Mouse (Mus musculus) c-Kit-positive CD71-positive TER-119-negative erythroid progenitor cells, embryonic 14.5 days (primary cell): ENCODE data around the gene Slc39a2.
"Not testable (repeated sequence)": the region's sequence is repeated elsewhere in the genome, so short reads cannot be mapped to it uniquely, and the experiment has no call there.

Source experiments
- DNase-seq: peaks from one replicate; pipeline ENCODE4 v3.0.0-alpha.2; 2013; ENCODE audit warnings: low read depth

Gene Slc39a2

DNA sequence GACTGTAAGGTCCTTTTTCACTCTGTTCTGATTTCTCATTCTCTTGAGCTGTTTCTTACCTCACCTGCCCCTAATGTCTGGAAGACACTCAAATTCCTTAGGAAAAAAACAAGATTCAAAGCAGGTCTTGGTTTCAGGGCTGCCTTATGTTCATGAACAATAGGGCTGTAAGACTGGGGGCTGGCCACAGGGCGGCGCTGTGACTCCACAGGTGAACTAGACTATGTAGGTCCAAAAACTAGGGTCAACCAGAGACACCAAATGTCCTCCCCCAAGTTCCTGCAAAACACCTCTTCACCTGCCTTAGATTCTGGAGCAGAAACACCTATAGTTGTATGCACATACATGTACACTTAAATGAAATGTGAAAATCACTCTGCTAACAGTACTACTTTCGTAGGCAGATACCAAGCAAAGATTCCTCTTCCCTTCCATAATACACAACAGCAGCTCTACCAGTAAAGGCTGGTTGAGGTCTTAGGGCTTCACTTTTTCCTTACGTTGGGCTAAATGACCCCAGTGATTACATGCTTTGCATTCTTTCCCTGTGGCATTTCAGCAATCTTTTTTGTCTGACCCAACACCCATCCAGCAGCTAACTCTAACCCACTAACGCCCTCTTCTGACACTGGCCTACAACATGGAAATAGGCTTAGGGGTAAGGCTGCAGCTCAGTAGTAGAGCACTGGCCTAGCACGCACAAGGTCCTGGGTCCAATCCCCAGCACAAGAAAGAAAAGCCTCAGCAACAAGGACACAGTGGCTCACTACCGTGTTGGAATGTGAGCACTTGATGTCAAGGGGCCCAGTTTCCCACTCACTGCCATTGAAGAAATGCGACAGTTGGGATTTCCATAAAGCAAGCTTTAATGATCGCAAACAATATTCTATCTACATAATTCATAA lies 10.4 kb downstream of the Slc39a2 start:
- peak; percentile 33 for DNase-seq

DNA sequence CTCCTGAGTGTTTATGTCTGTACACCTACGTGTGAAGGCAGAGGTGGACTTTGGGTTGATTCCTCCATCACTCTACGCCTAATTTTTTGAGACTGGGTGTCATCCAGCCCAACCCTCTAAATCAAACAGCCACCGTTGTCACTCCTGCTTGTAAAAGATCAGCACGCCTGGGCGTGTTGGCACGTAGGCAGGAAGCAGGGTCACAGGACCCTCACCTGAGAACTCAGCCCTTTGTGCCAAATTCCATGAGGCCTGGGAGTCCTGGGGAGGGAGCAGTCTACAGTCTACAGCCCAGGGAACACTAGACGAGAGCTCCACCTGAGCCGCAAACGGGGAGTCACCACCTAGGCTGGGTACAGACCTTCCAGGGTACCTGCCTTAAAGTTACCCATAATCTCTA lies 11.1 kb downstream of the Slc39a2 start:
- DNase-seq: no peak

DNA sequence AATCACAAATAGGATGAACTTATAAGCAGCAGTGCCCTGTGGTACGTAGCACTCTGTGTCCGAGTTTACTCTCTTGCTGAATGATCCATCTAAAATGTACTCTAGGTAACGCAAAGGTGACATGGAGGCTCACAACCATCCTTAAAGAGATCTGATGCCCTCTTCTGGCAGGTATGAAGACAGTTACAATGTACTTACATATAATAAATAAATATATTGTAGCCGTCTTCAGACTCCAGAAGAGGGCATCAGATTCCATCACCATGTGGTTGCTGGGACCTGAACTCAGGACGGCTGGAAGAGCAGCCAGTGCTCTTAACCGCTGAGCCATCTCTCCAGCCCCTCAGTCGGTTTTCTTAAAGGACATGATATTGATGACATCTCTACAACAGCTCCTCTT lies 12.0 kb downstream of the Slc39a2 start:
- DNase-seq: no peak

DNA sequence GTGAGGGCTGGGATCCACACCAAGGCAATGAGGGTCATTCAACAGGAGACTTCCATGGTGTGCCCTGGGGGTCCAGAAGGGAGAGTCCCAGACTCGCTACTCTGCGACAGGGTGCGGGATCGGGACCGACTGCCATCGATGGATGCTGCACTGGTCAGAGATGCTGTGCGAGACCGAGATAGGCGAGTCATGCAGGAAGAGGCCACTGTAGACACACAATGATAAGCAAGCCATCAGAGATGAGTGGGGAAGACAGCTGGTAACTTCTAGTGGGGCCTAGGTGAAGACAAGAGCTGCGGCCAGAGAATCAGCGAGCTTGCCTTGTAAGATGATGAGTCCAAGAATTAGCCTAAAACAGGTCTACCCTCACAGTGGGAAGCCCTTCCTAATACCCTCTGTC lies 13.4 kb downstream of the Slc39a2 start:
- no peak for DNase-seq

DNA sequence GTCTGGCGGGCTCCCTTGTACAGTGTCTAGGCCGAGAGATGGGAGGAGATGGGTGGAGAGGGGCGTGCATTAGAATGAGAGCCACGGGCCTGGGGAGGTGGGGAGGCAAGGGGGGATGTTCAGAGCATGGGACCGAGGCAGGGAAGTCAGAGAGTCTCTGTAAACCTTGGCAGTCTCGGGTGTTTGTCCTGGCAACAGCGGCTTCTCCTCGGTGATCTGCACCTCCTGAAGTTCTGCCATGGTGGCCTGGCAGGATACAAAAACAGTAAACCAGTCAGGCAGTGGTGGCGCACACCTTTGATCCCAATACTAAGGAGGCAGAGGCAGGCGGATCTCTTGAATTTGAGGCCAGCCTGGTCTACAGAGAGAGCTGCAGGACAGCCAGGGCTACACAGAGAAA lies 18.6 kb downstream of the Slc39a2 start:
- no peak for DNase-seq

DNA sequence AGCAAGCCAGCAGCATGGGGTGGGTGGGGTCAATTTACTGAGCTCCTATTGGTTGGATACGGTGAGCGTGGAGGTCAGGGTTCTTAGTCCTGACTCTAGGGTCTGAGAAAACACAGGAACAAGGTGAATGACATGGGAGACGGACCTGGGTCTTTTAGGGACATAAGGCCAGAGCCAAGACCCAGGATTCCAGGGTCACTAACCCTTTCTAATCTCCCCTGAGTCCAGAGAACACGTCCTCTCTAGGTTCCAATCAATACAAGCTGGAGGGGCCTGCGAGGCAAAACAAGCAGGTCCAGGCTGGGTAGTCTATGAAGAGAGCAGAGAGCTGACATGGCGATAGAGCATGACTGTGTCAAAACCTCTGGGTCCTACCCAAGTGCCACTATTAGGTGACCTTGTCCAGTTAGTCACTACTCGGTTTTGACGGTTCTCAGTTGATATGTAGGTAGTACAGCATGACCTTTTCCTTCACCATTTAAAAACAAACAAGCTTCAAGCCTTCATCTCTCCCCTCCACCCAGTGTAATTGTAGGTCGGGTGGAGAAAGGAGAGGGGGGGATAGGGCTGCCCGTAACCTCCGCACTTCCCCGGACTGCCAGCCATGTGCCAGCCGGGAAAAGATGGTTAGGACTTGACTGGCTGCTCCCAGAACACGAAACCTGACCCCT lies 19.8 kb downstream of the Slc39a2 start:
- DNase-seq: no peak

DNA sequence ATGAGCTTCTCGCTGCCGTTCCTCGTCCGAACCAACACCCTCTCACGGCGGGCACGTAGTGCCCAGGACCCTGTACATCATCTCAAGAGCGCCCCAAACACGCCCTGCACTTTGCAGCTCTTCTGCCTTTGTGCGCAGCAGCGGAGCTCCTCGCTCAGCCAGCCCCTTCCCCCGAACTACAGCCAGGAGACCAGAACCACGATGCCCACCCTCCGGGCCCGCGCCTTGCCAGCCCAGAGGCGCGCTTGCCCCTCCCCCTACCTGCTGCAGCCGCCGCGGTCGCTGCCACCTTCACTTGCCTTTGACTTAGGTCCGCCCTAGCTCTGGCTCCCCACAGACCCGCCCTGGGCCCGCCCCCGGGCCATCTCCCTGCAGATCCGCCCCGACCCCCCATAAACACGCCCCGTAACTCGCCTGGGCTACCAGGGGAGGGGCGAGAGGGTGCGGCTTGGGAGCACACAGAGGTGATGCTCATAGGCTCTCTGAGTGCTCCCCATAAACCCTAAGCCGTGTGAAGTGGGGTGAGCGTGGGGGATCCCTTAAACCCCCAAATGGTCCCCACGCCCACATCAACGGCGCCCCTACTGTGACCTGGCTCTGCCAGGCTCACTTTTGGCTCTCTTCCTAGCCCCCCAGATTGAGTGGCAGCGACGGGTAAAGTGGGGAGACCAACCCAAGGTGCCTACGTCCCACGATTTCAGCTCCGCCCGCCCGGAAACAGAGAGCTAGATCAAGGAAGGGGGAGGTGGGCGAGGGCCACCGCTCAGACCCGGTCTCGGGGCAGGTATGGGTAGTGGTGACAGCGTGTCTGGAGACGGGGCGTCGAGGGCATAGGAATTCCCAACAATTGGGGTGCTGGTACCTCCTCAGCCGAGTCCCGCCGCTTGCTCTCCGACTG lies 20.6 kb downstream of the Slc39a2 start:
- no peak for DNase-seq

DNA sequence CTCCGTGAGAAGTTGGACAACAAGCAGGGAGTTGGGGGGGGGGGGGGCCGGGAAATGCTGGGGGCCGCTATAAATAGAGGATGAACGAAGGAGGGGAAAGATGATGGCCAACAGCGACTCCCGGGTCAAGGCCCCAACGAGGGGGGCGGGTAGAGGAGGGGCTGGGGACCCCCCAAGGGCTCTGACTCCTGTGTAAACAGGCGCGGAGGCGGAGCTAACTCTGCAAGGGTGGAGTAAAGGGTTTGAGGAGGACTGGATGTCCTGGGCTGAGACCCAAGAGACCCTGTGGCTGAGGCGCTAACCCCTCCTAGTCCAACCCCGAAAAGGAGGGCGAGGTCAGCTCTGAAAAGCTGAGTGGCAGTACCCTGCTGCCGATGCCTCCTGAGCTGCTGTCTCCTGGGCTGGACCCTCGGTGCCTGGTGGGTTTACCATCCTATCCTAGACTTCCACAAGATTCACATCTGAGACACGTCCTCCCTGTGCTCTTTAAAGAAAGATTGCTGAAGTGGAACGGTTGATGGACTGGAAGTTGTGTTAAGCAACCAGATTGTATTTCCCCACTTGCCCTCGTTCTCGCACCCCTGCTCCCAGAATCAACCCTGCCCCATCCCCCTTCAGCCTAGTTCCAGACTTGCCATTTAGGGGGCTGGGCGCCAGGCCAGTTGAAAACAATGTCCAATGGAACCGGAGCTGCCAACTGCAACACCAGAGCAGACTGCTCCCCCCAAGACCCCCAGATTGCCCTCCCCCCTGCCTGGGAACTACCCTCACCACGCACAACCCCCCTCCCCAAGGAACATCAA lies 21.5 kb downstream of the Slc39a2 start, which contains the start of gene Ndrg2:
Ndrg2 (minus strand) TSS at position 199 of the 803 bp plus-strand sequence.
- no peak for DNase-seq

DNA sequence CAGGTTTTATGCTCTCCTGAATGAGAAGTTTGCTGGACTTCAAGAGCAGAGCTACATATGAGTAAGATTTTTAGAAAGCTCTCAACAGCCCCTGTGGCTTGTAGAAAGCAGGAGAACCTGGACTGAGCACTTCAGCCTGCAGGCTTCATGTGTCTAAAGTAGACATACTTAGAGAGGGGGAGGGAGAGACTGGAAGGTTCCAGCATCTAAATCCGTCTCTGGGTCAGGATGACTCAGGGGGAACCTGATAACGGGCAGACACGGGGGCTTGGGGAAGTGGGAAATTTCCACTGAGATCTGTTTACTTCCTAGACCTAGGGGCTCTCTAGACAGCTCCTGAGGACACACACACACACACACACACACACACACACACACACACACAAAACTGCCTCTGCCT lies 22.3 kb downstream of the Slc39a2 start:
- DNase-seq: no peak

DNA sequence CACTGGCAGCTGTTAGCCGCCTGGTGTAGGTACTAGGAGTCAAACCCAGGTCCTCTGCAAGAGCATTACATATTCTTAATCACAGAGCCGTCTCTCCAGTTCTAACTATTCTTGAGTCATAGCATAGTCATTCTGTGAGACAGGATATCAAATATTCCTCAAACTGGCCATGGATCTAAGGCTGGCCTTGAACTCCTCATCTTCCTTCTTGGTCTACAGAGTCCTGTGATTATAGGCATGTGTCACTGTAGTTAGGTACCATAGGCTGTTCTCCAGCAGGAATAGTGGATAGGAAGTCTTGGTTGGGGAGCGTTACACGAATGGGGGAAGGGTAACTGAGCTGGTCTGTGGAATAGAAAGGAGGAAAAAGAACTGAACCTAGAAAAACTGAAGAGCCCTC lies 23.9 kb downstream of the Slc39a2 start:
- DNase-seq: no peak

DNA sequence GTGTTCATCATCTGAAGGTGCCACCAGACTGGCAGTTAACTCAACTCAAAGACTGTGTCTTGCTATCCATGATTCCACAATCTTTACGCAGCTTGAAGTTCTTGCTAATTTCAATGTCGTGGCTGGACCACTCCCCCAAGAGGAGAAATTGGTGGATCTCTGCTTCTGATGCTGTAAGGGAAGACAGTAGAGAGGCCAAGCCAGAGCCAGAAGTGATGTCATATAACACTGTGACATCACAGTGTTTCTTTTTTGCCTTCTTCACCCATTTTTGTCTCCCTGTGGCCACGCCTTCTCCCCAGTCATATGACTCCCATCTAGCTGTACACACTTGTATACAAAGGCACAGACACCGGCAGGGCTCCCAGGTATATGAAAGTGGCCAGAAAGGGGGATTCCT lies 25.4 kb downstream of the Slc39a2 start, which contains the start of gene Tppp2:
Tppp2 (plus strand) TSS at position 301 of the 400 bp plus-strand sequence.
- DNase-seq: no peak

DNA sequence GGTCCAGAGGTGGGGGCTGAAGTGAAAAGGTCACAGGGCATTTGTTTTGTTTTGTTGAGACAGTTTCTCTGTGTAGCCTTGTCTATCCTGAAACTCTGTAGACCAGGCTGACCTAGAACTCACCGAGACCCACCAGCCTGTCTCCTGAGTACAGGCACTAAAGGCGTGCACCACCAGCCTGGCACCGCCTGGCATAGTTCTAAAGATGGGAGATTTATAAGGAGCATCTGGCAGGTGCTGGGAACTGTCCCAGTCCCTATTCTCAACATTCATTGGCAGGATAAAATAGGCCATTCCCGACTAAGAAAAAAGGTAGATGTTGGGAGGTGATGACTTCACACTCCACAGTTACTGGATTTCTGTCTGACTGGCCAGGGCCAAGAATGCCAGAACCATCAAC lies 26.3 kb downstream of the Slc39a2 start:
- no peak for DNase-seq

DNA sequence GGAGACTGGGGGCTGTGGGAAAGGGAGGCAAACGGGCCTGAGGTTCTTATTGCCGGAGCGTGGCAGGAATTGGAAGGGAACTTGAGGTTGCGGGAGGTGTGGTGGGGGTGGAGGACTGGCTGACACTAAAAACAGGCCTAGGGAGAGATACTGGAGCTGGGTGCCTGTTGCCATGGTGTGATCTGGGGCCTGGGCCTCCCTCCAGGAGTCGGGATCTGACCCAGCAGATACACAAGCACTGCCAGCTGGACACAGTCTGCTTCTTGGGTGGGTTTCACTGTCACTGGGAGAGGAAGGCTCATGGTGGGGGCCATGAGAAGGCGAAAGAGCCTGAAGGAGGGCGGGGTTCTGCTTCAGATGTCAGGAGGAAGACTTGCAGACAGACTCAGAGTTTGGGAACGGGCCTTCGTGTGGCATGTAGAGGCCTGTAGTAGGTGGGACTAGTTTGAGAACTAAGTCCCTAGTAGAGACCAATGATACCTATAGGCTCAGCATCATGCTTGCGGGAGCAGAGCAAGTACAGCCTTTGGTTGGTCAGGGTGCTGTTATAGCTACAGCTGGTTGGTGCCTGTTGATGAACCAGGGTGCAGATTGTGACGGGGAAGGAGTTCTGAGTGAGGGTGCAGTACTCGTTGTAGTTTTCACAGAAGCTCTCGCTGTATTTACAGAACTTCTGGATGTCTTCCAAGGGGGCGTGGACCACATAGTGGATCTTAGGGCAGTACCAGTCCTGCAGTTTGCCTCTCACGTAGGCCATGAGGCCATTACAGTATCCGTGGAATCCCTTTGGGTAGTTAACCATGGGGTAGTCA lies 29.3 kb downstream of the Slc39a2 start:
- DNase-seq: no peak

DNA sequence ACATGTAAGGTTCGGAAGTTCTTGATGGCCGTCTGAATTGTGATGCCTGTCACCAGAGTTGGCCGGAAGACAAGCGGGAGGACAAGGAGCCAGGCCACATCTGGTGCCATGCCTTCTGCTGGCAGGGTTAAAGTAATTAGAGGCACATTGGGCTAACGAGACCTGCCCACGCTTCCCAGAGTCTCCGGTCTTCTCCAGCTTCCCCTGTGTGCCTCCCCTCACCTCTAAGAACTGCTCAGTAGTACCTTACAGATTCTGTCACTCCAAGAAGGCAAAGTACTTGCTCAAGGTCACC lies 29.8 kb downstream of the Slc39a2 start, which contains the start of gene Rnase13:
Rnase13 (minus strand) TSS at position 203 of the 295 bp plus-strand sequence.
- DNase-seq: no peak

DNA sequence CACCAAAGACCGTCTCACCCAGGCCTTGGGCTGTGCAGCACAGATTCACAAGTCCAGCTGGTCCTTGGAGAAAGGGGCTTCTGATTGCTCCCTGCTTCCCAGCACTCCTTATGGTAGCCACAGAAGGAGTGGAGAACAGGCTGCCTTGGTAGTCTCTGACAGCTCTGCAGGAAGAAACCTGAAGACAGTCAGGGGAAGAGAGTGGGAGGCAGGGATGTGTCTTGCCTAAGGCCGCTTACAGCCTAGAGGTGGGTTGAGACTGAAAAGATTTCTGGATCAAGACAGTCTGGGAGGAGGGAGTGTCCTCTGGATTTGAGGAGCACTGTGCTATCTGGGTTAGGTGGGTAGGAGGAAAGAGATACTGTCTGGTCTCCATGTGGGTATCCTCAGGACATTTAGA lies 30.2 kb downstream of the Slc39a2 start:
- DNase-seq: no peak

DNA sequence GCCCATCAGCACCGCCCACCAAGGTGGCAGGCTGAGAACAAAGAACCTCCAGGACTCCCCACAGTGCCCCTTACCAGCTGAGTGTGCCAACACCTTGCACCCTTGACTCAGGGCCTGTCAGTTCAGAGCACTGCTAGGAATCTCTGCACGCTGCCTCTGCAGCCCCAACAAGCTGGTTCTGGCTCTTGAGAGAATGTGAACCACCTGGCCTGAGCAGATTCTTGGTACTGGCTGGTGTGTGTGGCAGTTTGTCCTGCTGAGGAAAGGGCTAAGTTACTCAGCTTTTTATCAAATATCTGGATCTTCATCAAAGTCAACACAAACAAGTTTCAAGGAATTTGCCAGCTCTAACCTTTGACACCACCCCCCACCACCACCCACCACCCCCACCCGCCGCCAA lies 30.8 kb downstream of the Slc39a2 start:
- DNase-seq: no peak

DNA sequence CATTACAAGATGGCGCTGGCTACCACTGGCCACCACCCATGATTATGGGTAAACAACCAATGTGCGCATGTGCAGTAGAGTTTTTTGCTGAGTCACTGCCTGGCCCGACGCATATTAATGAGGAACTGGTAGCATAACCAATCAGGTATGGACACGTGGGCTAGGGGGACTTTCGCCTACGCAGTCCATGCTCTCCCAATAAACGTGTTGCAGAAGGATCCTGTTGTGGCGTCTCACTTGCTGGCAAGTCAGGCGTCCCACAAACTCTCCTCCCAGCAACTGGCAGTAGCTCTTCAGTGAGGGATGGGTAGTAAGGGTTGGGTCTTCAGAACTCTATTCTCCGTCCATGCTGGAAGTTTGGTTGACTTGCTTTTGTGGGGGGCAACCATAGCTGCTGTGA lies 34.2 kb downstream of the Slc39a2 start:
- DNase-seq: not testable (repeated sequence)

DNA sequence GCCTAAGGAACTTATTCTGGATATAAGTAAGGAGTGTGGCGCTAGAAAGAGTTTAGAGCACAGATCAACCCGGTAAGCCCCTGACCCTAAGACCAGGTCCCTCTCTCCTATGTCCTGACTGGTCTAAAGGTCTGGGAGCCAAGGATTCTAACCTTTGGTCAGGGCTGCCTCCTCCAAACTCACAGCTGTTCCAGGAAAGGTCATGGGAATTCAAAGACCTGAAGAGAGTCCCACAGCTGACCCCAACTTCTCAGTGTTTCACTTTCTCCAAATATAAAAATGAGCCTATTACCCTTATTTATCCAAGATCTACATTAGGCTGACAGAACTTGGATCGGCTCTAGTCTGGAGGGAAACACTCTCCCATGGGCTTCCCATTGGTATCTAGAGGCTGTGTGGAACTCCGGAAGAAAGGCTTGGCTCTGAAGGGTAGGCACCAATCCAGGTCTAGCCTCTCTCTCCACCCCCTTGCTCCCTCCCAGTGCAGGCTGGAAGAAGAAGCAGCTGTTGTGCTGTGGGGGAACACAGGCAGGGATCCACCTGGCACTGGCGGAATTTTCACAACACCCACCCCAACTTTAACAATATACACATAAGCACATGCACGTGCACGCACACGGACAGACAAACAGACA lies 36.7 kb downstream of the Slc39a2 start:
- no peak for DNase-seq

DNA sequence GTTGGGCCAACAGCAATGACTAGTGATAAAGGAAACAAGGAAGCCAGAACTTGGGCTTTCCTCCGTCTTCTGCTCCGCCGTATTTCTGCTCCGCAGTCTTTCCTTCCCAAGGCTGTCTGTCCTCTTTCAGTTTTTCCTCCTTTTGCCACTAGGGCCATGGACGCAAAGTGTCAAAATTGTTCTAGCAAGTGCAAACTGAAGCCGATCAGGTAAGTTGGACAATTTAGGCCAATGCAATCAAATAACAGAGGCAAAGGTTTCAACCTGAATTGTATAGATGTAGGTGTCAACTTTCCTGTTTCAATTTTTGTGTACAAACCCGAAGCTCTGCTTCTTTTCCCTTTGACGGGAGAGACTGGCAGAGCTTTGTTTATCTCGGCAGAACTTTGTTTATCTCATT lies 37.3 kb downstream of the Slc39a2 start:
- no peak for DNase-seq

DNA sequence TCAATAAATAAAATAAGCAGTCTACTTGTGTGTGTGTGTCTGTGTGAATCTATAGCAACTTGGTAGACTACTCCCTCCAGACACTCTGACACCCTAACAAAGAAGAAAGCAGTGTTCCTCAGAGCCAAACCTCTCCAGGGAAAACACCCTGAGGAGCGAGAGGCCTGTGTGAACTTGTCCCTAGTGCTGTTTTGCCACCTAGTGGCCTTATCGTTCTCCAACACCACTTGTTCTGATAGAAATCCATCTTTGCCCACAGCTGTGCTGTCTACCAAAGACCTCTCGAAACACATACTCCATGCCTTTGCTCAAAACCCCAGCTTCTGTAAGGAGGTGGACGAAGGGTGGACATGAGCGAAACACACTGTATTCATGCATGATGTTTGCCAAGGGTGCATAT lies 38.1 kb downstream of the Slc39a2 start:
- DNase-seq: no peak
